Mouse (Mus musculus) liver, embryonic 14.5 days (tissue): Measurements from ENCODE around the gene Ets1.

Source experiments
- CTCF ChIP-seq: IDR thresholded peaks from 2 replicates; pipeline ENCODE4 v1.5.1; 2016; ENCODE audit warnings: antibody characterized with exemption, low read depth, control low read depth
- EP300 ChIP-seq: IDR thresholded peaks from 2 replicates; pipeline ENCODE4 v1.6.1; 2016; ENCODE audit warnings: antibody characterized with exemption, low read depth

DNA sequence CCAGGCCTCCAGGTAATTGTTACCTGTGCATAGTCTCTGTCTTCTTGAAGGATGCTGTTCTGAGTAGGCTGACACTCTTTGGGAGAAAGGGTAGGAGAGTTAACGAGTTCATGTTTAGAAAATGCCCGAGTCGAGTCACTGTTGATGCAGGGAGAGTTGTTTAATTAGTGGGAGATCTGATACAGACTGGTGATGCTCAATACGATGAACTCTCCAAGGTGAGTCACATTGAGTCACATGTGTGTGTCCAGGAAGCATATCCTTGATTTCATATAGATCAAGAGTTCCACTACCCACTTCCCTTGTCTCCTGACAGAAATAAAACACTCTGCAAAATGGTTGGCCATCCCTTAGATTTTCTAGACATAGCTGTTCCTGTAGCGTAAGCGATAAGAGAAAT is 72.5 kb downstream of the Ets1 start:
- TF ChIP-seq CTCF (no peak), EP300 (no peak)
